Mouse (Mus musculus) lung, embryonic 15.5 days (tissue): Measurements from ENCODE around the gene Denr. TPM values are rescaled to one million over a fixed set of nuclear protein-coding genes. Genes with fewer than 3 reads are reported as not detected.
A peak's percentile ranks its signal among the peaks of the same experiment; 100 is the strongest.

Experiments
- ATAC-seq: fragments of 200-750 bp; cut with Nextera tagmentation; 2 replicates; pipeline ENCODE4 v1.8.0; 2017; ENCODE audit warnings: moderate number of reproducible peaks, borderline replicate concordance; ENCODE audit not compliant: low FRiP score, low TSS enrichment; ENCODE audit errors: extremely low read depth
- H3K27ac ChIP-seq: fragments of 300-500 bp; sonication (generic); 2 replicates; pipeline ENCODE4 v1.5.1; 2015; ENCODE audit warnings: moderate library complexity, mild to moderate bottlenecking, inconsistent platforms
- H3K27me3 ChIP-seq: fragments of 300-500 bp; sonication (generic); 2 replicates; pipeline ENCODE4 v1.6.1; 2015; ENCODE audit warnings: inconsistent platforms
- H3K36me3 ChIP-seq: fragments of 300-500 bp; sonication (generic); 2 replicates; pipeline ENCODE4 v1.6.1; 2015; ENCODE audit warnings: inconsistent platforms
- H3K4me1 ChIP-seq: fragments of 300-500 bp; sonication (generic); 2 replicates; pipeline ENCODE4 v1.6.1; 2015; ENCODE audit warnings: inconsistent platforms
- H3K4me2 ChIP-seq: fragments of 300-500 bp; sonication (generic); 2 replicates; pipeline ENCODE4 v1.6.1; 2015; ENCODE audit warnings: inconsistent platforms, mild to moderate bottlenecking, moderate library complexity
- H3K4me3 ChIP-seq: fragments of 300-500 bp; sonication (generic); 2 replicates; pipeline ENCODE4 v1.5.1; 2015; ENCODE audit warnings: mild to moderate bottlenecking, inconsistent platforms
- H3K9ac ChIP-seq: fragments of 300-500 bp; sonication (generic); 2 replicates; pipeline ENCODE4 v1.6.1; 2015; ENCODE audit warnings: inconsistent platforms
- H3K9me3 ChIP-seq: fragments of 300-500 bp; sonication (generic); 2 replicates; pipeline ENCODE4 v1.6.1; 2016; ENCODE audit warnings: inconsistent platforms
- WGBS: fragments of 180-500 bp; shearing (Covaris S2); methylation state at CpG from one replicate; pipeline ENCODE4 v1.1.7; 2015; 5-methylcytosine and 5-hydroxymethylcytosine counted together
- polyA plus RNA-seq: library from polyadenylated mRNA; unstranded; fragments of >200 nt; fragmentation: Nextera tagmentation; extraction: Ambion mirVana; gene quantifications from 2 replicates; pipeline ENCODE4 v1.2.1, GENCODE M21; 2015

Gene Denr
- 118 and 120 TPM in 2 replicates for polyA plus RNA-seq

GRCm38 (mm10) chr5:123906976-123907630 lies at the start of gene Denr:
Gene Denr, plus strand, starts transcription at chr5:123907175.
- Histone ChIP-seq H3K4me1 (peaks cover 15% of the 10 kb centered on the region), H3K9me3 (no peaks in the 10 kb centered on the region), H3K27ac (peak within 1 kb of the TSS; percentile 75), H3K9ac (peak within 1 kb of the TSS; percentile 100), H3K4me3 (peak within 1 kb of the TSS; percentile 93), H3K27me3 (no peaks in the 10 kb centered on the region), H3K4me2 (peak within 1 kb of the TSS; percentile 87), H3K36me3 (peaks cover 34% of the 10 kb centered on the region)
- ATAC-seq, result peak; percentile 96
- WGBS, result 0% methylated on average over 59 of the region's 61 CpGs

DNA sequence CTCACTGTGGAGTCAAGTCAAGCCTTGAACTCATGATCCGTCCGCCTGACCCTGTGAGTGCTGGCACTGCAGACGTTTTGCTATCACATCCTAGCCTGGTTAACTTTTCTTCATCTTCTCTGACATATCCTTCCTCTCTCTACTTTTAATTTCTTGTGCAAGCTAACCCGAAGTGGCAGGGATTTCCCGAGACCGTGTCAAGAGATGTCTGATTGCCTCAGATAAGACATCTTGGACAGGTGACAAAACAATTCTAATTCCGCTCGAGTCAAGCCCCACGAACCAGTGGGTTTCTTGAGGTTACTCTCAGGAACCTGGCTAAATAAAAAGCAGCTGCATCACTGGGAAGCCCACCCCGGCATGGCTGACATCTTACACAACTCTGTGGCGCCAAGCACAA lies 48.2 kb upstream of the Denr start:
- no peaks in the 10 kb centered on the region for H3K27me3 ChIP-seq
- no peaks in the 10 kb centered on the region for H3K36me3 ChIP-seq
- H3K4me1 ChIP-seq, result no peaks in the 10 kb centered on the region
- ATAC-seq, result no peak
- no peak overlapping the region for H3K4me3 ChIP-seq
- 59% methylated on average over 11 of the region's 11 CpGs for WGBS
- no peak overlapping the region for H3K27ac ChIP-seq
- no peaks in the 10 kb centered on the region for H3K9me3 ChIP-seq
- no peak overlapping the region for H3K9ac ChIP-seq
- H3K4me2 ChIP-seq, result no peak overlapping the region

GRCm38 (mm10) chr5:123862374-123863350 lies 44.3 kb upstream of the Denr start:
- no peak overlapping the region for H3K4me2 ChIP-seq
- ATAC-seq, result no peak

GRCm38 (mm10) chr5:123863934-123864333 lies 43.0 kb upstream of the Denr start:
- Histone ChIP-seq H3K4me1 (no peaks in the 10 kb centered on the region), H3K27me3 (no peaks in the 10 kb centered on the region), H3K27ac (no peak overlapping the region), H3K36me3 (no peaks in the 10 kb centered on the region), H3K9ac (no peak overlapping the region), H3K4me3 (no peak overlapping the region), H3K4me2 (no peak overlapping the region), H3K9me3 (no peaks in the 10 kb centered on the region)
- 82% methylated on average over 14 of the region's 14 CpGs for WGBS
- ATAC-seq, result no peak

More at GRCm38 (mm10) chr5:123862374-123863350, 44.3 kb upstream of the Denr start:
- Histone ChIP-seq H3K4me3 (no peak overlapping the region), H3K4me1 (no peaks in the 10 kb centered on the region), H3K9me3 (no peaks in the 10 kb centered on the region), H3K27ac (no peak overlapping the region), H3K27me3 (no peaks in the 10 kb centered on the region), H3K36me3 (no peaks in the 10 kb centered on the region), H3K9ac (no peak overlapping the region)
- 69% methylated on average over 15 of the region's 15 CpGs for WGBS

DNA sequence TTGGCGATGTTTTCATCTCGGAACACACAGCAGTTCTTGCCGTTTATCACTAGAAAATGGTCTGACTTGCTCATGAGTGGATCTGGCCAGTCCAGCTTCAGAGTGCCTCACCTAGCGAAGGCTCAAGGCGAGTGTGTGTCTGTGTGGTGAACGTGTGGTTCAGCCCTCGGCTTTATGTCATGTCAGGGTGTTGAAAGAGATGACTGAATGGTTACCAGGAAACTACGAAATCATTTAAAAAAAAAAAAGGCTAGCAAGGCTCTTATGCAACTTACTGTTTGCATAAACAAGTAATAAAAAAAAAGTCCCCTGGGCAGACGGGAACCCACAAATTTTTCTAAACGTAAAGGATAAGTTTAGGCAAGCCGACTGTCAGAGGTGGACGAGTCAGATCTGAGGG lies 41.6 kb upstream of the Denr start, which contains the start of gene Hcar2:
Gene Hcar2, minus strand, starts transcription at position 135 of the 400 bp plus-strand sequence.
- Histone ChIP-seq H3K27ac (no peak within 1 kb of the TSS), H3K4me2 (no peak within 1 kb of the TSS), H3K9me3 (no peaks in the 10 kb centered on the region), H3K9ac (no peak within 1 kb of the TSS), H3K4me1 (no peaks in the 10 kb centered on the region), H3K4me3 (no peak within 1 kb of the TSS), H3K27me3 (no peaks in the 10 kb centered on the region), H3K36me3 (no peaks in the 10 kb centered on the region)
- WGBS, result 58% methylated on average over 12 of the region's 12 CpGs
- ATAC-seq, result no peak

- Histone ChIP-seq H3K4me2 (no peak overlapping the region), H3K36me3 (no peaks in the 10 kb centered on the region), H3K4me1 (no peaks in the 10 kb centered on the region), H3K4me3 (no peak overlapping the region), H3K9me3 (no peaks in the 10 kb centered on the region), H3K27me3 (no peaks in the 10 kb centered on the region), H3K9ac (no peak overlapping the region), H3K27ac (no peak overlapping the region)
- ATAC-seq, result no peak
- WGBS, result 80% methylated on average over 4 of the region's 4 CpGs
Measured at GRCm38 (mm10) chr5:123866457-123866856, 40.5 kb upstream of the Denr start.

GRCm38 (mm10) chr5:123869615-123870014 lies 37.4 kb upstream of the Denr start:
- H3K9ac ChIP-seq, result no peak overlapping the region
- H3K4me2 ChIP-seq, result no peak overlapping the region
- H3K4me3 ChIP-seq, result no peak overlapping the region
- no peaks in the 10 kb centered on the region for H3K27me3 ChIP-seq
- no peaks in the 10 kb centered on the region for H3K9me3 ChIP-seq
- no peaks in the 10 kb centered on the region for H3K4me1 ChIP-seq
- no peak for ATAC-seq
- no peak overlapping the region for H3K27ac ChIP-seq
- no peaks in the 10 kb centered on the region for H3K36me3 ChIP-seq
- 77% methylated on average over 4 of the region's 4 CpGs for WGBS

GRCm38 (mm10) chr5:123874177-123874576 lies 32.8 kb upstream of the Denr start:
- H3K4me3 ChIP-seq, result no peak overlapping the region
- H3K4me2 ChIP-seq, result no peak overlapping the region
- H3K36me3 ChIP-seq, result no peaks in the 10 kb centered on the region
- no peak for ATAC-seq
- peaks cover 15% of the 10 kb centered on the region for H3K4me1 ChIP-seq
- no peaks in the 10 kb centered on the region for H3K9me3 ChIP-seq
- 84% methylated on average over 5 of the region's 5 CpGs for WGBS
- no peaks in the 10 kb centered on the region for H3K27me3 ChIP-seq
- no peak overlapping the region for H3K27ac ChIP-seq
- no peak overlapping the region for H3K9ac ChIP-seq

DNA sequence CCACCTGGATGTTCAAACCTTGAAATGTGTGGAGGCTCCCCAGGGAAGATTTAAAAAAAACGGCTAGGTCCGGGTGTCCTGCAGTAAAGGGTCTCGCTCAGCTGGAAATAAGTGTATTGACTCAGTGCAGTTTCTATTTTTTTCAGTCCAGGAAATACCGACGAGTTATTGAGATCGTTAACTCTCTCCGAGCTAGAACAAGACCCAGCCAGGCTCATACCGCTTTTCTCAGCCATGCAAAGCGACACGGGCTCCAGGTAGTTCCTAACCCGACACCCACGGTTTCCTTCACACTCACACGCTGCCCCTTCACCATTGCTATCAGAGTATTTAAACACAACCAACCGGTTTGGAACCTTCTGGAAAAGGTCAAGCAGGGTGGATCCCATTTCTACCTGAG lies 28.9 kb upstream of the Denr start:
- ATAC-seq, result no peak
- H3K4me3 ChIP-seq, result no peak overlapping the region
- 32% methylated on average over 14 of the region's 14 CpGs for WGBS
- no peak overlapping the region for H3K9ac ChIP-seq
- H3K4me1 ChIP-seq, result peaks cover 28% of the 10 kb centered on the region
- no peak overlapping the region for H3K27ac ChIP-seq
- no peaks in the 10 kb centered on the region for H3K9me3 ChIP-seq
- no peaks in the 10 kb centered on the region for H3K36me3 ChIP-seq
- H3K27me3 ChIP-seq, result no peaks in the 10 kb centered on the region
- H3K4me2 ChIP-seq, result peak overlapping the region; percentile 45

GRCm38 (mm10) chr5:123879928-123880327 lies 27.0 kb upstream of the Denr start, which contains the start of gene Hcar1:
Gene Hcar1, minus strand, starts transcription at chr5:123880020.
- Histone ChIP-seq H3K27ac (peak within 1 kb of the TSS; percentile 63), H3K9ac (peak within 1 kb of the TSS; percentile 17; the same call in 1 of the 2 replicates), H3K36me3 (no peaks in the 10 kb centered on the region), H3K4me1 (peaks cover 28% of the 10 kb centered on the region), H3K4me2 (peak within 1 kb of the TSS; percentile 48), H3K27me3 (no peaks in the 10 kb centered on the region), H3K4me3 (peak within 1 kb of the TSS; percentile 19), H3K9me3 (no peaks in the 10 kb centered on the region)
- WGBS, result 22% methylated on average over 12 of the region's 12 CpGs
- peak; percentile 72; the same call in 1 of the 2 replicates for ATAC-seq

GRCm38 (mm10) chr5:123880778-123881177 lies 26.2 kb upstream of the Denr start:
- WGBS, result 79% methylated on average over 14 of the region's 14 CpGs
- Histone ChIP-seq H3K9ac (no peak overlapping the region), H3K4me3 (no peak overlapping the region), H3K4me1 (peaks cover 28% of the 10 kb centered on the region), H3K4me2 (no peak overlapping the region), H3K9me3 (no peaks in the 10 kb centered on the region), H3K36me3 (no peaks in the 10 kb centered on the region), H3K27me3 (no peaks in the 10 kb centered on the region), H3K27ac (no peak overlapping the region)
- no peak for ATAC-seq

GRCm38 (mm10) chr5:123883891-123884290 lies 23.1 kb upstream of the Denr start:
- WGBS, result 72% methylated on average over 7 of the region's 7 CpGs
- H3K4me3 ChIP-seq, result no peak overlapping the region
- no peak for ATAC-seq
- no peak overlapping the region for H3K4me2 ChIP-seq
- peaks cover 16% of the 10 kb centered on the region for H3K4me1 ChIP-seq
- H3K9me3 ChIP-seq, result no peaks in the 10 kb centered on the region
- no peaks in the 10 kb centered on the region for H3K27me3 ChIP-seq
- H3K27ac ChIP-seq, result no peak overlapping the region
- no peak overlapping the region for H3K9ac ChIP-seq
- H3K36me3 ChIP-seq, result no peaks in the 10 kb centered on the region
